Mouse (Mus musculus) ES-E14 (cell line): ENCODE measurements around the gene Flnb.

Experiments
- CHD2 ChIP-seq: IDR thresholded peaks from 2 replicates; pipeline ENCODE4 v1.6.1; 2014; ENCODE audit warnings: mild to moderate bottlenecking, low read depth, low read length, inconsistent platforms
- HCFC1 ChIP-seq: IDR thresholded peaks from 2 replicates; pipeline ENCODE4 v1.6.1; 2012; ENCODE audit warnings: low read length, inconsistent platforms, borderline replicate concordance; ENCODE audit not compliant: insufficient read depth
- MAFK ChIP-seq: IDR thresholded peaks from 2 replicates; pipeline ENCODE4 v1.6.1; 2014; ENCODE audit warnings: mild to moderate bottlenecking, low read depth, low read length, inconsistent platforms; ENCODE audit not compliant: insufficient read depth
- ZC3H11A ChIP-seq: IDR thresholded peaks from 2 replicates; pipeline ENCODE4 v1.6.1; 2012; ENCODE audit warnings: low read depth, mild to moderate bottlenecking, inconsistent platforms, low read length, borderline replicate concordance

- TF ChIP-seq CHD2: no peak
- TF ChIP-seq HCFC1: no peak
- no peak for TF ChIP-seq ZC3H11A
- no peak for TF ChIP-seq MAFK
Observed at GRCm38 (mm10) chr14:7803874-7804557, 13.7 kb upstream of the Flnb start.
